13 mouse cellular contexts compared by ENCODE assay signal in the genomic region with DNA sequence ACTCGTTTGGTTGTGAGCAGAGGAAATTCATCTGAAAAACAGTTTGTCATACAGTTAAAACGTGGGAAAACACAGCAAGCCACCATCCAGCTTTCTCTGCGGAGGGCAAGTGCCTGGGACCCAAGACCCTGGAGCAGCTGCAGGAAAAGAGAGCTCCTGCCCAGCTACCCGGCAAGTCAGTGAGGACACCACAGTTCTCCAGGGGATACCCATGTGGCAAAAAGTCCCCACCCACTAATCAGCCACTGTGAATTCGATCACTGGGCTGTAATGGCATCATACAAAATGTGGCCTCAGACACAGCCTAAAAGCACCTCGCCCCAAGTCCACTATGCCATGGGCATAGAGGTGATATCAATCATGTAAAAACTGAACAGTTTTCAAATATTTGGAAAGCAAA. TPM values are rescaled to one million over a fixed set of nuclear protein-coding genes. Genes with fewer than 3 reads are reported as not detected.
DNase-seq lines count a peak whose midpoint lies in the region; ATAC-seq and TF ChIP-seq lines count a peak whose summit lies in the region.
"Had no signal": no experiment of that assay in that cellular context is flagged by ENCODE, and none has a peak within 500 bp of the region (broad histone marks: within the 10 kb centered on the region; RNA-seq: fewer than 3 reads in every experiment).

No protein-coding gene starts in this region.

- no peak for DNase-seq in heart, postnatal 4 days
- no peak for DNase-seq in right cerebral cortex, adult 2 months (ENCODE audit: low spot score in 2 of 2)
- no peak for DNase-seq in cerebellum, postnatal 25 days
- DNase-seq in spleen, postnatal 10 days (ENCODE audit: low spot score in 2 of 2): no peak
- DNase-seq: adrenal gland, postnatal 36 days; kidney, postnatal 14 days; lung, postnatal 4 days; right cerebral cortex, postnatal 25 days had no signal

- H3K27me3 ChIP-seq in heart, embryonic 15.5 days: no peaks in the 10 kb centered on the region
- H3K27me3 ChIP-seq in C2C12 (ENCODE audit: control insufficient read depth, insufficient read depth, insufficient read length): no peaks in the 10 kb centered on the region
- H3K27me3 ChIP-seq in embryonic facial prominence, embryonic 15.5 days: no peaks in the 10 kb centered on the region
- no peaks in the 10 kb centered on the region for H3K27me3 ChIP-seq in limb, embryonic 15.5 days

- H3K36me3 ChIP-seq in heart, embryonic 15.5 days: peaks cover 35% of the 10 kb centered on the region
- H3K36me3 ChIP-seq in C2C12 (ENCODE audit: control insufficient read depth, insufficient read depth): peaks cover 54% of the 10 kb centered on the region
- H3K36me3 ChIP-seq in embryonic facial prominence, embryonic 15.5 days: peaks cover 31% of the 10 kb centered on the region
- H3K36me3 ChIP-seq in limb, embryonic 15.5 days: peaks cover 39% of the 10 kb centered on the region

- H3ac ChIP-seq in C2C12 (ENCODE audit: control insufficient read depth, insufficient read length, low read depth): peak overlapping the region; percentile 20

- no peaks in the 10 kb centered on the region for H3K9me3 ChIP-seq in heart, embryonic 15.5 days (replicated peaks)
- no peaks in the 10 kb centered on the region for H3K9me3 ChIP-seq in embryonic facial prominence, embryonic 15.5 days (replicated peaks)
- H3K9me3 ChIP-seq in limb, embryonic 15.5 days: no peaks in the 10 kb centered on the region

- peak overlapping the region; percentile 17; the same call in 1 of the 2 replicates for H3K9ac ChIP-seq in heart, embryonic 15.5 days
- no peak overlapping the region for H3K9ac ChIP-seq in embryonic facial prominence, embryonic 15.5 days
- H3K9ac ChIP-seq in limb, embryonic 15.5 days: no peak overlapping the region

- peaks cover 64% of the 10 kb centered on the region for H3K79me2 ChIP-seq in C2C12 (ENCODE audit: control insufficient read depth, insufficient read depth)

- H3K4me1 ChIP-seq in heart, embryonic 15.5 days (replicated peaks): peaks cover 12% of the 10 kb centered on the region
- H3K4me1 ChIP-seq in embryonic facial prominence, embryonic 15.5 days: peaks cover 3% of the 10 kb centered on the region; the same call in 1 of the 2 replicates
- H3K4me1 ChIP-seq in limb, embryonic 15.5 days: peaks cover 11% of the 10 kb centered on the region

- peak overlapping the region; percentile 83 for H3K4me3 ChIP-seq in heart, embryonic 15.5 days
- no peak overlapping the region for H3K4me3 ChIP-seq in C2C12 (ENCODE audit: insufficient read depth, poor library complexity, severe bottlenecking)
- H3K4me3 ChIP-seq in embryonic facial prominence, embryonic 15.5 days (replicated peaks): peak overlapping the region; percentile 79
- peak overlapping the region; percentile 65 for H3K4me3 ChIP-seq in limb, embryonic 15.5 days

- H3K27ac ChIP-seq in heart, embryonic 15.5 days: no peak overlapping the region
- no peak overlapping the region for H3K27ac ChIP-seq in embryonic facial prominence, embryonic 15.5 days (replicated peaks)
- H3K27ac ChIP-seq in limb, embryonic 15.5 days: no peak overlapping the region

- 75% methylated on average over 6 of the region's 6 CpGs for WGBS in heart, embryonic 15.5 days
- WGBS in embryonic facial prominence, embryonic 15.5 days: 72% methylated on average over 6 of the region's 6 CpGs
- WGBS in limb, embryonic 15.5 days: 75% methylated on average over 6 of the region's 6 CpGs

- ATAC-seq in heart, embryonic 15.5 days (replicated peaks; ENCODE audit: insufficient number of reproducible peaks, insufficient read depth, low FRiP score, low read depth): no peak
- ATAC-seq in embryonic facial prominence, embryonic 15.5 days (ENCODE audit: insufficient number of reproducible peaks, low FRiP score, low TSS enrichment, low read depth): no peak
- no peak for ATAC-seq in limb, embryonic 15.5 days (ENCODE audit: insufficient number of reproducible peaks, low FRiP score, low TSS enrichment, low read depth)

- peak overlapping the region; percentile 83 for H3K4me2 ChIP-seq in heart, embryonic 15.5 days
- peak overlapping the region; percentile 75; the same call in 1 of the 2 replicates for H3K4me2 ChIP-seq in embryonic facial prominence, embryonic 15.5 days (replicated peaks)
- H3K4me2 ChIP-seq in limb, embryonic 15.5 days: peak overlapping the region; percentile 68

- H3K79me3 ChIP-seq in C2C12 (ENCODE audit: low read depth): peaks cover 26% of the 10 kb centered on the region

- no peak for TF ChIP-seq CTCF in C2C12 (IDR thresholded peaks at IDR 0.05; ENCODE audit: control insufficient read depth, insufficient read depth, insufficient read length)

TF ChIP-seq in C2C12, 6 proteins besides CTCF, POLR2A, EP300 and RAD21:
- TF ChIP-seq MYOD1 (IDR thresholded peaks at IDR 0.05; ENCODE audit: control insufficient read depth, insufficient read length, low read depth) (no peak), MAX (IDR thresholded peaks at IDR 0.05) (no peak), MYOG (IDR thresholded peaks at IDR 0.05; ENCODE audit: control insufficient read depth, extremely low read depth, insufficient read length) (no peak), CEBPB (IDR thresholded peaks at IDR 0.05; ENCODE audit: low read depth) (no peak), USF1 (IDR thresholded peaks at IDR 0.05; ENCODE audit: low read depth) (no peak)
TF ChIP-seq in C2C12: peak in this region for 0.

RNA-seq across cellular contexts. Expression of gene Tyms, which starts 1.7 kb away (rescaled TPM):
- polyA plus RNA-seq in heart, embryonic 15.5 days (2015; fragmentation: Nextera tagmentation; extraction: Ambion mirVana): 84.8 and 113 TPM in 2 replicates
- 10 to 100 TPM; 44.0 to 49.6 TPM for total RNA-seq in heart, postnatal 4 days (2021)
- 141 TPM for polyA plus RNA-seq in C2C12 (2012; fragmentation: generic; extraction: Trizol)
- 200 and 215 TPM in 2 replicates for polyA plus RNA-seq in embryonic facial prominence, embryonic 15.5 days (2015; fragmentation: Nextera tagmentation; extraction: Ambion mirVana)
- 212 and 224 TPM in 2 replicates for polyA plus RNA-seq in limb, embryonic 15.5 days (2015; fragmentation: Nextera tagmentation; extraction: Ambion mirVana)

RNA-seq across cellular contexts. Expression of gene Garem2, which starts 33.3 kb away (rescaled TPM):
- 0.18 and 0.25 TPM in 2 replicates for polyA plus RNA-seq in heart, embryonic 15.5 days (2015; fragmentation: Nextera tagmentation; extraction: Ambion mirVana)
- under 1 TPM; 0.27 to 0.45 TPM for total RNA-seq in heart, postnatal 4 days (2021)
- polyA plus RNA-seq in C2C12 (2012; fragmentation: generic; extraction: Trizol): 0.33 TPM
- polyA plus RNA-seq in embryonic facial prominence, embryonic 15.5 days (2015; fragmentation: Nextera tagmentation; extraction: Ambion mirVana): 0.87 and 1.00 TPM in 2 replicates
- polyA plus RNA-seq in limb, embryonic 15.5 days (2015; fragmentation: Nextera tagmentation; extraction: Ambion mirVana): 0.36 and 0.41 TPM in 2 replicates
- total RNA-seq: adrenal gland, postnatal 36 days had no signal

RNA-seq across cellular contexts. Expression of gene 3110082J24Rik, which starts 34.2 kb away (rescaled TPM):
- not detected in 2 replicates for polyA plus RNA-seq in heart, embryonic 15.5 days (2015; fragmentation: Nextera tagmentation; extraction: Ambion mirVana)
- total RNA-seq in heart, postnatal 4 days (2021): not detected
- 0.14 TPM for polyA plus RNA-seq in C2C12 (2012; fragmentation: generic; extraction: Trizol)
- polyA plus RNA-seq in embryonic facial prominence, embryonic 15.5 days (2015; fragmentation: Nextera tagmentation; extraction: Ambion mirVana): not detected in 2 replicates
- not detected in 2 replicates for polyA plus RNA-seq in limb, embryonic 15.5 days (2015; fragmentation: Nextera tagmentation; extraction: Ambion mirVana)
- total RNA-seq: adrenal gland, postnatal 36 days had no signal

RNA-seq across cellular contexts. Expression of gene Il6, which starts 58.8 kb away (rescaled TPM):
- 0.13 and 0.33 TPM in 2 replicates for polyA plus RNA-seq in heart, embryonic 15.5 days (2015; fragmentation: Nextera tagmentation; extraction: Ambion mirVana)
- under 1 TPM in 1 of 2 experiments, not detected in 1; 0.29 TPM for total RNA-seq in heart, postnatal 4 days (2021)
- polyA plus RNA-seq in C2C12 (2012; fragmentation: generic; extraction: Trizol): 0.13 TPM
- 0.25 and 0.29 TPM in 2 replicates for polyA plus RNA-seq in embryonic facial prominence, embryonic 15.5 days (2015; fragmentation: Nextera tagmentation; extraction: Ambion mirVana)
- polyA plus RNA-seq in limb, embryonic 15.5 days (2015; fragmentation: Nextera tagmentation; extraction: Ambion mirVana): 0.17 and 0.72 TPM in 2 replicates
- total RNA-seq: adrenal gland, postnatal 36 days had no signal
- polyA plus RNA-seq: cortical plate, adult 2 months had no signal
